Mouse (Mus musculus): ENCODE measurements around the gene Apoe.

The Apoe gene

GRCm38 (mm10) chr7:19698907-19699826 is at the start of gene Apoe:
Gene Apoe, minus strand, starts transcription at chr7:19699188.
- peak; percentile 51 to 67 for DNase-seq

GRCm38 (mm10) chr7:19747420-19748218 is 48.6 kb upstream of the Apoe start:
- peak; percentile 56 to 81 for DNase-seq

GRCm38 (mm10) chr7:19746426-19747201 is 47.6 kb upstream of the Apoe start:
- no peak for DNase-seq

DNA sequence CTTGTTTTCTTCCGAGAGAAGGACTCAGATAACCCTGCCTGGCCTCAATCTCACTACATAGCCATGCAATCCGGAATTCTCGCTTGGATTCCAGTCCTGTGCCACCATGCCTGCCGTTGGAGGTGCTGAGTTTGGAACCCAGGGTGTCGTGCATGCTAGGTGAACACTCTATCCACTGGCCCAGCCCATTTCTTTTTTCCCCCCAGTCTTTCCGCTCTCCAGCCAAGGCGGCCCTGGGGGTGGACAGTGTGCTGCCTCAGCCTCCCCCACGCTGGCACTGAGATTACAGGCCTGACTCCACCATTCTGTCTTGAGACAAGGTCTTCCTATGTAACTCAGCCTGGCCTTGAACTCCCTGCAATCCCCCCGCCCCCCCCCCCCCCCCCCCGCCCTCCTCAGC is 47.0 kb upstream of the Apoe start:
- no peak for DNase-seq

- DNase-seq = peak; percentile 56 to 73
These were observed 45.8 kb upstream of the Apoe start for GRCm38 (mm10) chr7:19744590-19745385.

GRCm38 (mm10) chr7:19743791-19744190 is 44.8 kb upstream of the Apoe start:
- no peak for DNase-seq

- no peak for DNase-seq
These were observed 43.5 kb upstream of the Apoe start for GRCm38 (mm10) chr7:19742468-19742867.

GRCm38 (mm10) chr7:19741329-19742031 is 42.5 kb upstream of the Apoe start:
- no peak for DNase-seq

- no peak for DNase-seq
These were observed 41.3 kb upstream of the Apoe start for GRCm38 (mm10) chr7:19740269-19740668.

DNA sequence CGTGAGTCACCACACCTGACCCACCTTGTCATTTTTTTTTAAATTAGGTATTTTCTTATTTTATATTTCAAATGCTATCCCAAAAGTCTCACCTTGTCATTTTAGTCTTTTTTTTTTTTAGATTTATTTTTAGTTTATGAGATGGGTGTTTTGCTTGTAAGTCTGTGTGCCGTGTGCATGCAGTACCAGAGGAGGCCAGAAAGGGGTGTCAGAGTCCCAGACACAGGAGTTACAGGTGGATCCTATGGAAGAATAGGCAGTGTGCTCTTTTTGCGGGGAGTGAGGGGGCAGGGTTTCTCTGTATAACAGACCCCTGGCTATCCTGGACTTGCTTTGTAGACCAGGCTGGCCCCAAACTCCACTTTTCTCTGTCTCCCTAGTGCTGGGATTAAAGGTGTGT is 39.8 kb upstream of the Apoe start:
- no peak for DNase-seq

GRCm38 (mm10) chr7:19736389-19737057 is 37.5 kb upstream of the Apoe start:
- no peak for DNase-seq

DNA sequence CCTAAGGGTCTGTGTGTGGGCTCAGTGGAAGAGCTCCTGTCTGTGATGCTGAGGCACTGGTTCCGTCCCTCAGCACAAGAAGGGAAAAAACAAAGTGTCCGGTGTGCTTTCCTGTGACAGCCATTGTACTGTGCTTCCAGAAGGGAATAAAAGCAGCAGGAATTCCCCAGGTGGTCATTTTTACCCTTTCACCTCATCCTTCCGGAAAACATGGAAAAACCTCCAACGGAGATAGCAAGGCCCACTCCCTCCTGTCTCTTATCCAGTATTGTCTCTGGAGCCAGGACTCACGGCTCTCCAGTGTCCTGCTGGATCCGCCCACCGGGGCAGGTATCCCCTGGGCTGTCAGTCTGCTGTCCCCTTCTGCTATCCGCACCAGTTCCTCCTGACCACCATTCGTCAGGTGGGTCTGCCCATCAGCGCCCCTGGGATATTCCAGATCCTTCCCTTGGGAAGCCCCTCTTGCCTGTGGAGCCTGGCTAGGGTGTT is 35.2 kb upstream of the Apoe start:
- no peak for DNase-seq

GRCm38 (mm10) chr7:19726541-19726940 is 27.6 kb upstream of the Apoe start:
- no peak for DNase-seq

DNA sequence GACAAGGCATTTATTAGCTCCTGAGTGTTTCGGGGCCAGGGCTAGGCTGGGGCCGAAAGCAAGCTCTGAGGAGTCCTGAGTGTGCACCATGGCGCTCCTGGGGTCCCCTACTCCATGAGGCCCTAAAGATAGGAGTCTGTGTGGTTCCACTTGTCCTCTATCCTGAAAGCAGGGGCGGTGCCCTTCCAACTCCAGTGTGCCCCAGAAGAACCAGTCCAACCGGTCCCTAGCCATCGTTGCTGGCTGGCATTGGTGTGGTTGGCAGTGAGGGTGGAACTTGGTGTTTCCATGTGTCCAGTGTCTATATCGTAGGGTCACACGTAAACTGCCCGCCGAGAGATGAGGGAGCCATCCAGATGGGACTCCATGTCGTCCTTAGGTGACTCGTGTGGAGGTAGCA is 25.2 kb upstream of the Apoe start:
- peak; percentile 37 to 56 for DNase-seq

- DNase-seq = peak; percentile 58 to 72
These were observed 23.8 kb upstream of the Apoe start for GRCm38 (mm10) chr7:19722754-19723195.

DNA sequence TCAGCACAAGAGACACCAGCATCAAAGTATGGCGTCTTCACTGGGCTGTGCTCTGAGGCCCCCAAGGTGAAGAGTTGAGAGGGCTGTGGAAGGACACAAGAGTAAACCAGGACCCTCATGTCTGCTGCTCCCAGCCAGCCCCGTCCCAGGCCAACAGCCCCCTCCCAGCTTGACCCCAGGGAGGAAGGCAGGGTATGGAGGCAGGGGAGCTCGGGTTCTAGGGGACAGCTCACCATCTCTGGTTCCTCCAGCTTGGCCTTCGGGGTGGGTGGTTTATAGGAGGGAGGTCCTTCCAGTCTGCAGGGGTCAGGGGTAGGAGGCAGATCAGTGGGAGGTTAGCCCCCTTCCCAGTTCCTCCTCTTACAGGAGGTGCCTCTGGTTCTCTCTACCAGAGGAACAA is 20.2 kb upstream of the Apoe start:
- no peak for DNase-seq

GRCm38 (mm10) chr7:19718297-19718952 is 19.4 kb upstream of the Apoe start:
- DNase-seq = no peak

DNA sequence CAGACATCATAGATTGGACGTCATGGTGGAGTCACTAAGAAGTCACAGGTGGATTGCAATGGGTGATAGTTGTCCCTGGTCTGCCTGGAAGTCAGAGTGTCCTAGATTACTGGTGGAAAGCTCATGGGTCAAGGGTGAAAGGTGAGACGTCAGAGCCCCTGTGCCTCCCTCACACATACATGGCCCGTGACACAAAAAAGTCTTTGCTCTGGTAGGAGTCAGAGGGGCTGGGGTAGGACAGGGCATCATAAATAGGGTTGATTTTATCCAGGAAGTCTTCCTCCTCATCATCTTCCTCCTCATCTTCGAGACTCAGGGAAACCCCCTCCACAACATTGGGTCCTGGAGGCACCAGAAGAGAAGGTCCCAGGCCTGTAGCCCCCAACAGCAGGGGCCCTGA is 18.4 kb upstream of the Apoe start:
- no peak for DNase-seq

- no peak for DNase-seq
These were observed 17.8 kb upstream of the Apoe start for GRCm38 (mm10) chr7:19716822-19717221.

DNA sequence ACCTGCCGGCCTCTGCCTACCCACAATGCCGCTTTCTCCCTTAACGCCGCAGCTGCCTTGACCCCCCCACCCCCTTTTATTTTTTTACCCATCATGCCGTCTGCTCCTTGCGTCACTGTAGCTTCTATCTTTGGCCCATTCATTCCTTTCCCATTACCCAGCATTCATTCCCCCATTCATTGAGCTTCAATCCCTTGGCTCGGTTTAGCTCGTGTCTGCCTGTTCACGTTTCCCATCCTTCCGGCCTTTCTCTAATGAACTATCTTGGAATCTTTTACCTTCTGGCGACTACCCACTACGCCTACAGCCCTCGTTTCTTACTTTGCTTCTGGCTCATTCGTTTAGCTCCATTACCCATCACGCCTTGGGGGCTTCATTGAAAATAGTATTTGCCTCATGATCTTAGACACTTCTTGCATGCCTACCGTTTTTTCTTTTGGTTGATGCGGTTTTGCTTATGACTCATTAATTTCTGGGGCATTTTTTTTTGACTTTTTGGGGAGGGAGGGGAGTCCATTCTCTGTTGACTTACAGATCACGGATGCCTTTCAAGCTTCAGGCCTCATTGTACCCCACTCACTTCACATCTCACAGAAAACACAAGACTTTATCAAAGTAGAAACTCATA is 17.2 kb upstream of the Apoe start:
- no peak for DNase-seq

Measured in kidney, adult 8-10 months (tissue).